Mouse (Mus musculus) kidney, adult 8-10 months (tissue): ENCODE data around the gene Tmem19.

ENCODE experiments used
- DNase-seq, 2 experiments: peaks; one replicate each; pipeline ENCODE4 v3.0.0; 2022

The Tmem19 gene

DNA sequence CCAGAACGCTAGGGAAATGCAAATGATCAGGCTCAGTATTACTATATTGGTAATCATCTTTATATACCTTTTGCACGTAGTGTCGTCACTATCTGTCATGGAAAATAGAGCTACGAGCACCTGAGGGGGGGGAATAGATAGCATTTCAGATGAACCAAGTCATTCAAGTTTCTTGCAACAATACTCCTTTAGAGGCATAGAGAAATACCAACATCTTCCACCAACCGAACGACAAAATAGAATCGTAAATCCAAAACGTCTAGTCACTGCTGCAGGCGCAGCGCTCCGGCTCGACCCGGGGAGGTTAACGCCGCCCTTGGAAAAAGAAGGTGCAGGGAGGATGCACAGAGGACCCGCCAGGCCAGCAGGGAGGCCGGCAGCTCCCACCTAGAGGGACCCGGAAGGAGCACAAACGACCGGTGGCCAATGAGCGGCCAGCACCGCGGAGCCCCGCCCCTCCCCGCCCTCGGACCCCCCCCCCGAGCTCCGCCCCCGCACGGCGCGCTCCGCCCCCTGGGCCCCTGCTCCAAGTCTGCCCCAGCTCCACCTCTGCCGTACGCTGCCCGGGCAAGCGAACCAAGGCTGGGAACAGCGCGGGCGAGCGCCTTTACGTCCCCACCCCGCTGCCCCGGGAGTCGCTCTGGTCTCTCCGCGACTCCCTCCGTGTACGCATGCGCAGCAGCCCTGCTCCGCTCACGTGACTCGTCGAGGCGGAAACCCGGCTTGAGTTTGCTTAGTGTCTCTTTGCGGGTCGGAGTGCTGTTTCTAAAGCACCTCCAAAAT lies at the start of gene Tmem19:
TSS of gene Tmem19 (minus strand) at position 662 of the 783 bp plus-strand sequence.
- peak; percentile 96 to 98 for DNase-seq

DNA sequence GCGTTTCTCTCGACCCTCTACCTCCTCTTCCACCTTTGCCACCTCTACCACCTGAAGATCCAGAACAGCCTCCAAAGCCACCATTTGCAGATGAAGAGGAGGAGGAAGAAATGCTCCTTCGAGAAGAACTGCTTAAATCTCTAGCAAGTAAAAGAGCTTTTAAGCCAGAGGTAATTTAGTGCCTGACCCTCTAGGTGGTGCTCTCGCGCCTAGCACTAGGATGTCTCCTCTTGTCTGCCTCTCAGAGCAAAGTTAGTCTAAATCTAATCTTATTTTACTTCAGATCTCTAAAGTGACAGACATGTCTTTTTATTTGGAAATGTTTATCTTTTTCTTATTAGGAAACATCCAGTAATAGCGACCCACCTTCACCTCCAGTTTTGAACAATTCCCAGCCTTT lies 44.1 kb upstream of the Tmem19 start:
- peak; percentile 29 to 47 for DNase-seq

DNA sequence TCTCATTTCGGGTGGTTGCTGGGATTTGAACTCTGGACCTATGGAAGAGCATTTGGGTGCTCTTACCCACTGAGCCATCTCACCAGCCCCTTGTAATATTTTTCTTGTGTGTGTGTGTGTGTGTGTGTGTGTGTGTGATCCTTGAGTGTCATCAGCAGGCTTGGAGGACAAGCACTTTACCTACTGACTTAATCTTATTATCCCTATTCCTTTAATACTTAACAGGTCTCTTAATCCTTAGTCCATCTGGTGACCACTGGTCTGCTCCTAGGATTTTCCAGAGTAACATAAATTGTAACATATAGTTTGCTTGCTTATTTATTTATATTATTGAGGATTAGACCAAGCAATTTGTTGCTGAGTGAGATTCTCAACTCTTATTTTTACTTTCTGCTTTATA lies 29.6 kb upstream of the Tmem19 start:
- no peak for DNase-seq

DNA sequence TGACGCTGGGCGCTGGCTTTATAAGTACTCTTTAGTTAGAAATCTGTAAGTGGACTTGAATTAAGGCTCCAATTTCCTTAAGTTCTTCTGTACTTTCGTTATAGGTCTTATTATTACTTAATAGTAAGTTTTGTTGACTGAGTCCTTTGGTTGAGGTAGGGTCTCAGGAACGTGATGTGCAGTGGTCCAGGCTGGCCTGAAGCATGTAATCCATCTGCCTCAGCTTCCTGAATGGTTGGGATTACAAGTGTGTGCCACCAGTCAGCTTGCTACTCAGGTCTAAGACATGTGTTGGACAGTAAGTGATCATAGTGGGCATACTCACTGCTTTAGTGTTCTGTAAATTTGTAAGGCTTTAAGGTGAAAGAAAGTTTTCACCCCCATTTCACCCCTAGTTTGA lies 28.8 kb upstream of the Tmem19 start:
- DNase-seq, result no peak

DNA sequence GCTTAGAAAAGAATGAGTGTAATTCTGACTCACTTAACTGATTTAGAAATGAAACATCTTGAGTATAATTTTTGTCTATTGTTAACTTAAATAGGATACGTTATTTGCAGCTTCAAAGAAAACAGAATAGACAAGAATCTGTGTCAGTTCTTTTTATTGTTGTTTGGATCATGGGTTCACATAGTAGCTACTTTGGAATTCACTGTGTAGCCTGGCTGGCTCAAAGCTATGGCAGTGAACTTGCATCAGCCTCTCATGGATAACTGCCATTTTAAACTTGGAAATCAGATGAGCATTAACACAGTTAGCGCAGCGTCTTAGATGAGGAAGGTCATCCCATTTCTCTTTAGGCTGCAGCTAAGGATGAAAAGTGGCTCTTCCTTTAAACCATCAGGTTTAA lies 25.6 kb upstream of the Tmem19 start:
- DNase-seq, result no peak

DNA sequence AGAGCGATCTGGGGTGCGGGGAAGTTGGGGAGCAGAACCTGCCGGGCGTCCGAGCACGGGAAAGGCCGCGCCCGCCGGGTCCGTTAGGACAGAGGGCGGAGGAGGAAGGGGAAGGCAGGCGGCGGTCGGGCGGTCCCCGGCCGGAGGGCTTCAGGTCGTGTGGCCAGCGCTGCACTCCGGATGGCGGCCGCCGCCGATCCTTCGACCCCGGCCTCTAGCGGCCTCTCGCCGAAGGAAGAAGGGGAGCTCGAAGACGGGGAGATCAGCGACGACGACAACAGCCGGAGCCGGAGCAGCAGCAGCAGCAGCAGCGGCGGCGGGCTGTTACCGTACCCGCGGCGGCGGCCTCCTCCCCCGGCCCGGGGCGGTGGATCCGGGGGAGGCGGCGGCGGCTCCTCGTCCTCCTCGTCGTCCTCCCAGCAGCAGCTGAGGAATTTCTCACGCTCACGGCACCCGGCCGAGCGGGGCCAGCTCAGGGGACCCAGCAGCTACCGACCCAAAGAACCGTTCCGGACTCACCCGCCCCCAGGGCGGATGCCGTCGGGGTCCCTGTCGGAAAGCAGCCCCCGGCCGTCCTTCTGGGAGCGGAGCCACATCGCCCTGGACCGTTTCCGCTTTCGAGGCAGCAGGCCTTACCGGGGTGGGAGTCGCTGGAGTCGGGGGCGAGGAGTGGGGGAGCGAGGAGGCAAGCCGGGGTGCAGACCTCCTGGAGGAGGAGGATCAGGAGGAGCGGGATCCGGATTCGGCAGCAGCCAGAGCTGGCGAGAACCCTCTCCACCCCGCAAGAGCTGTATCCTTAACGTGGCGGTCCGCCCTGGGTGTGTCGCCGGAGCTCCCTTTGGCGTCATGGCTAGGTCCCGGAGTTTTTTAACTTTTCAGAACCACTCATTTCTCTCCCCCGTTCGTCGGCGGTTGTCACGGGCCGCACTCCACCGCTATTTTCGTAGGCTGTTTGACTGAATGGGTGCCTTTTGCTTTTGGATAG lies 23.0 kb upstream of the Tmem19 start:
- peak; percentile 37 to 46 for DNase-seq

DNA sequence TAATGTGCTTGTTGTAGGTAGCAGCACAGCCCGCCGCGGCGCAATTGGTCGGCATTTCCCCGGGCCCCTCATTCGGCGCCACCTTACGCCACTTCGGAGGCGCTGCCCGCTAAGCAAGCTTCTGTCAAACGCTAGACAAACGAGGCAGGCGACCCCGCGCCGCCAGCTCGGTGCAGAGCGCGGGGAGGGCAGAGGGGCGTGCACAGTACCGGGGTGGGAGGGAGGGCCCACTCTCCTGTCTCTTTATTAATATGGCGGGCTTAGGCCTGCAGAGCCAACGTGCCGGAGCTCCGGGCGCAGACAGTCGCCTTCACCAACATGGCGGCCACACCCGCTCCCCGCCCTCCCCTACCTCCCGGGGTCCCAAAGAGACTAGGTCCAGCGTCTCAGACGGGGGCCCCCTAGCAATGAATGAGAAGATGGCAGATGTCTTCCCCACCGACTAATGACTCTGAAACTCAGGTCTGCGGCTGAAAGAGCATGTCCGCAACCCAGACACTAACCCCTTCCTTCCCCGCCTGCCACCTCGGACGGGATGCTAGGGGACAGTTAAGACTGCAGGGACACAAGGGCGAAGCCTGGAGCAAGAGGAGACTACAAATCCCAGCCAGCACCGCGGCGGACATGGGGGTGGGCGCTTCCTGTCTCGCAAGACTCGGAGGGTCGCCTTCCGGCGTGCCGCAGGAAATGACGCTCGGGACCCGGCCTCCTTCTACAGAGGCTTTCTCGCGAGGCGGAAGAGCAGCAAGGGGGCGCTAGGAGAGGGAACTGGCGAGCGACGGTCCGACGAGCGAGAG lies 22.1 kb upstream of the Tmem19 start, which contains the start of the genes Thap2 and Zfc3h1:
TSS of gene Thap2 (minus strand) at position 223 of the 797 bp plus-strand sequence.
TSS of gene Zfc3h1 (plus strand) at position 739 of the 797 bp plus-strand sequence.
- DNase-seq, result peak; percentile 98 to 99

DNA sequence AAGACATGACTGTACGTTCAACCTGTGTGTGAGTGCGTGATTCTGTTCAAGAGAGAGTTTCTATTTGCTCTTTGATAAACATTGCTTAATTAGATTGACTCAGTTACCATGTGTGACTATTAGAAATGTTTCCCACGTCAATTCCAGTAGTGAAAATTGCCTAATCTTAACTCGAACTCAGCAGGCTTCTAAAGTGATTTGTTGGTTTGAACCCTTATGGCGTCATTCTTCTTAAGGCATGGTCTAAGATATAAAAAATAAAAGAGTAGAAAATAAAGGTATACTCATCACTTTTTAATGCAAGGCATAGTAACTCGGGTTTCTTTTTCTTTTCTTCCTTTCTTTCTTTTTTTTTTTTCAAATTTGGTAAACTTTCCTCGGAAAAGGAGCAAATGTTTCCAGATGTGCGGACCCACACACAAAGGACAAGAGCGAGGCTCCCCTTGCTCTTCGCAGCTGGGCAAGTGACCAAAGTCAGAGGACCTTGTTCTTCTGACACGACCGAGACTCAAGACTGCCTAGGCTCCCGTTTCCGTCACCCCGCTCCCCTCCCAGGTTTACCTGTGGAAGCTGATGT lies 21.4 kb upstream of the Tmem19 start:
- DNase-seq, result no peak

DNA sequence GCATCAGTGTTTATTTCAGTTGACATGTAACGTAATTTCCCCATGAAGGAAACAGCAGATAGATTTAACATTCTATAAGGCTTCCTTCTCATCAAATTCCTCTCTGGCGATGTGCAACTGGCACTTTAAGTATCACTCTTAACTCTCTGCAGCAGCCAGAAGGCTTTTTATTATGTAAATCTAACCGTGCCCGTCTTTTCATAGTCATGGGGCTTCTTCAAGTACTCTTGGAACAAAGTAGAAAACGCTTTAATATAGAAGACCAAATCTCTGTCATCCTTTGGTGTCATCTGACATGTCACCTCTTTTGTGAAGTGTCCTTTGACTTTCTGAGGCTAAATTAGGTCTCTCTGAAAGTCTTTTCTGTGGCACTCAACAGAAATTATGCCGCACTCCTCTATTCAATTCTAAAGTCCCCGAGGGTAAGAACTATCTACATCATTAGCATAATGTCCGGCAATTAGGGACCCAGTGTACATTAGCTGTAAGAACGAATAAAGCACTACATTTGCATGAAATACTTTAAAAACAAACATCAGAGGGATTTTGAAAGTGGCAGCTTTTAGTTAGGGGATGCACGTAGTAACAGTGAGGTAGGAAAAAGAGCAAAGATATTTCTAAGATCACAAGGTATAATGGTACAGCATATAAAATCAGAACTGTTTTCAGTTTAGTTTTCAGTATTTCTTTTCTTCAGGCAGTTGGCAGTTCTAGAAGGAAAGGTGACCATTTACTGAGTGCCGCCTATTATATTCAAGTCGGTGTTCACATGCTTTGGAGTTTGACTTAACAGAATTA lies 20.7 kb upstream of the Tmem19 start:
- no peak for DNase-seq

DNA sequence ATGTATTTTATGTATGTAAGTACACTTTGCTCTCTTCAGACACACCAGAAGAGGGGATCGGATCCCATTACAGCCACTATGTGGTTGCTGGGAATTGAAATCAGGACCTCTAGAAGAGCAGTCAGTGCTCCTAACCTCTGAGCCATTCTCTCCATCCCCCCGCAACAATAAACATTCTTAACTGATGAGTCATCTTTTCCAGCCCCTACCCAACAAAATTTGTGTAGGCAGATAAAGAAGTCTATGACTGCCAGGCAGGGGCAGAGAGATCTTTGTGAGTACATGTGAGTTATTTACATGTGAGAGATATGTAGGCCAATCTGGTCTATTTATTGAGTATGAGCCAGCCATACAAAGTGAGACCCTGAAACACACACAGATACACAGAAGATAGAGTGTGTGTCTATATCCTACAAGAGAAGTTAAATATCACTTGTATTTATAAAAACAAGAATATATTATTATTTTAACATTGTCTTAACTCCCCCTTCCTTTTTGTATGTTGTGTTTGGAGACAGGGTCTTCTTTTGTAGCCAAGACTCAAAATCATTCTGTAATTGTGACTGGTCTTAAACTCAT lies 19.3 kb upstream of the Tmem19 start:
- no peak for DNase-seq

DNA sequence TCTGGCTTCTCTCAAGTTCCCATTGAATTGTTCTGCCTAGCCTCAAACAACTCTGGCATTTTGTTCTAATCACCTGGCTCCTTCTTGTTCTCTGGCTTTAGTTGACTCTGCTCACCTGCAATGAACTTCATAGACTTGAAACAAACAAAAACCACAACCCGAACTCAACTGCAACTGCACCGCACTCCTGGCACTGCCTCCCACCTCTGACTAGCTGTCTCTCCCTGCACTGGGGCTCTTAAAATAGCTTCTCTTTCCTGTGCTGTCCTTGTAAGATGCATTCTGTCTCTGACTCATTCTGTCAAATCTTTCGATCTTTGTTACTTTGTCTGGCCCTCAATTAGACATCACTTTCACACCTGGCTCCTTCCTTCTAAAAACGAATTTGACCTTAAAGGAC lies 850 bp upstream of the Tmem19 start:
- no peak for DNase-seq

DNA sequence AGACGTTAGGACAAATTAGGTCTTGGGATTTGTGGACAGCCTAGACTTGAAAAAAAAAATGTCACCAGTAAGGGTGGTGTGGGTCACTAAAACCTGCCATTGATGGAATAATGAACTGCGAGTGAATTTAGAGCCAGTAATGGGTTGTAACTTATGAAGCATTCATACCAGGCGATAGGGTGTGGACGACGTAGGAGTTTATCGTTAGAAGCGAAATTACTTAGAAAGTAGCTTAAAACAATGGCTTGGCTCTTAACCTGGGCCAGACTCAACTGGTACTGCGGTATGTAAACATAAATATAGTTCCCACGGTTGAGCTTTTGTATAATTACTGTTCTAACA lies 293 bp upstream of the Tmem19 start:
- DNase-seq, result no peak

DNA sequence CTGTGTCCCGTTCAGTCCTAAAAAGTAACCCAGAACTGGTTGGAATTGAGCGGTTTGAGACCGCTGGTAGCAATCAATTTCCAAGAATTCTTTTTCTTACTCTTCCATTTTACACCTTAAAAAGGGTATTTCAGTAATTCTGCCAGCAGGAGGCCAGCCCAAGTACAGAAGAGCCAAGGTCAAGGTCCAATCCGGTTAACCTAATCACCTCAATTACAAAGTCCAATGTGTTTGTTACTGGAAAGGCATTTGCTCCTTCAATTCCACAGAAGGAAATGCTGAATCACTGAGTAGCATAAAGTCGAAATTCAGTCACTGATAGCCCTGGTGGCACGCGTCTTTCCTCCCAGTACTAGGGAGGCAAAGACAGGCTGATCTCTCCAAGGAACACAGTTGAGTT lies 3.2 kb downstream of the Tmem19 start:
- DNase-seq, result peak; percentile 80 to 86

DNA sequence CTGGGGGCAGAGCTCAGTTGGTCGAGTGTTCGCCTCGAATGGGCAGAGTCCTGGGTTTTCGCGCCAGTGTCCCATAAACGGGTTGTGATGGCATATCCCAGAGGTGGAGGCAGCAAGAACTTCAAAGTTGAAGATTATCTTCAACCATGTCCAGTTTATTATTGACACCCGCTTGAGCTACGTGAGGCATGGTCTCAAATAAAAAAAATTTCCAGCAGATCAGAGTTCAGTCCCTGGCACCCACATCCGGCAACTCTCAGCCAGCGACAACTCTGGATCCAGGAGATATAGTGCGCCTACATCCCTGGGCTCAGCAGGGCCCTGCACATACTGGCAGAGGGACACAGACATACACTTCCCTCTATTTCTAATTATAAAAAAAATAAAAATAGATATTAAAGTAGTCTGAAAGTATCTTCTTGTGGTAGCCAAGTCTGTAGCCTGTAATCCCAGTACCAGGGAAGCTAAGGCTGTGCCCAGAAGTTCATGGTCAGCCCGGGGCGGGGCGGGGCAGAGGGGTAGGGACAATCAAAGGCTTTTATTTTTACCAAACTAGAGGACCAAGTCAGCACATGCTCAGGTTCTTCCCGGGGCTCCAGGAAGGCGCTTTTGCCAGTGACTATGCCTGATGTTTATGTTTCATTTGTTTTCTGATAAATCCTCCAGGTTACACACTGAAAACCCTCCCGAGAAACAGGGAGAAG lies 3.9 kb downstream of the Tmem19 start:
- DNase-seq, result peak; percentile 30 to 49

DNA sequence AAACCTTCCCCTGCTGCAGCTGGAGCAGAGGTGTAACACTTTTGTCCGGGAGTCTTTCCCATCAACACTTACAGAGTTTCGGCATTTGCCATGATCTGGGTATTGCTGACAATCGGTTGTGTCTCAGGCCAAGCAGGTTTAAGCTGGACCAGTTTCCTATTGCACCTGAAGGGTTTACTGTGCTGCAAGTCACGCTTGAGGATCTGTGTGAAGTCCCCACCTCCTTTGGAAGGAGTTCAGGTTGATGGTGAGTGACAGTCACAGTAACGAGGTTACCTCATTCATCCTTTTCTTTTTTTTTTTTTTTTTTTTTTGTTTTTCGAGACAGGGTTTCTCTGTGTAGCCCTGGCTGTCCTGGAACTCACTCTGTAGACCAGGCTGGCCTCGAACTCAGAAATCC lies 6.2 kb downstream of the Tmem19 start:
- no peak for DNase-seq

DNA sequence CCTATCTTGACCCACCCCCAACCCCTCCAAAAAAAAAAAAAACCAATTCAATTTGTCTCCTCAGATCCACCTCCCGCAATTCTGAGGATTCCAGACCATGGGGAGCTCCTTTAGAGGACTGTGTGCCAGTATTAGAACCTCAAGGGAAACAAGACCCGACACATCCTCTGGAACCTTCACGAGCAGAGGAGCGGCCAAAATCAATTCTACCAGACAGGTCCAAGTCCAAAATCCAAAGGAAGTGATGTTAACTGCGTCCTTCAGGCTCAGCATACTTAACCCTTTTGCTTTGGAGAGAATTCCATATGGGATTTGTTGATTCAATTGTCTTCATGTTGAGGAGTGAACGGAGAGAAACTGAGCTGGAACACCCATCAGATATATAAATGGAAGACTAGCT lies 7.3 kb downstream of the Tmem19 start:
- DNase-seq, result no peak

DNA sequence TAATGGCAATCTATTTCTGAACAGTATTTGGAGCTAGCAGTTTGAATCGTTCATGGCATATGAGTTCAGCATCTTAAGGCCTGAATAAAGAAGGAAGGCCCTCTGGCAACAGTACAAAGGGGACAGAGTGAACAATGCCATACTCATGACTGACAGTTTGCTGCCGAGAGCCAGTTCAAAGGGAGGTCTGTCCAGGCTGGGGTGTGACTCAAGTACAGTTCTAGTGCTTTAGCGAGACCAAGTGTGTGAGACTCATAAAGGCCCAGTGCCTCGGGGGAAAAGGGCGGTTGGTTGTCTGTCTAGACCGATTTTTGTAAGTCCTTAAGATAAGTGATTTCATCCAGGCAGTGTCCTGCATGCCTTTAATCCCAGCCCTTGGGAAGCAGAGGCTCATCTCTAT lies 7.7 kb downstream of the Tmem19 start:
- no peak for DNase-seq

DNA sequence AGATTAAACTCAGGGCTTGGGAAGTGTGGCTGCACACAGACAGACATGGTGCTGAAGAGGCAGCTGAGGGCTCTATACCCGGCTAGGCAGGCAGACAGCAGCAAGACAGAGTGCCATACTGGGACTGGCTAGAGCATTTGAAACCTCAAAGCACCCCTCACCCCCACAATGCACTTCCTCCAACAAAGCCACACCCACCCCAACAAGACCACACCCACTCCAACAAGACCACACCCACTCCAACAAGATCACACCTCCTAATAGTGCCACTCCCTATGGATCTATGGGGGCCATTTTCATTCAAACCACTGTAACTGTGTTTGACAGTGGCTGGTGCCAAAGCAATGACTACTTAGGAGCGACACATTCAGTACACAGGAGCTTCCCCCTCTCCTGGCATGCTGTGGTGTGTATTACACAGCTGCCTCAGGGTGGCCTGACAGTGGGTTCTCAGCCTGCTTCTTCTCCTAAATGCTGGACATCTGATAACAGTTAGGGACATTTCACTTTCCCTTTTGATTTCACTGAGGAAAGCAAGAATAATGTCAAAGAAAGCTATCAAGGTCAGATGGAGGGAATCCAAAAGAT lies 11.4 kb downstream of the Tmem19 start:
- no peak for DNase-seq

DNA sequence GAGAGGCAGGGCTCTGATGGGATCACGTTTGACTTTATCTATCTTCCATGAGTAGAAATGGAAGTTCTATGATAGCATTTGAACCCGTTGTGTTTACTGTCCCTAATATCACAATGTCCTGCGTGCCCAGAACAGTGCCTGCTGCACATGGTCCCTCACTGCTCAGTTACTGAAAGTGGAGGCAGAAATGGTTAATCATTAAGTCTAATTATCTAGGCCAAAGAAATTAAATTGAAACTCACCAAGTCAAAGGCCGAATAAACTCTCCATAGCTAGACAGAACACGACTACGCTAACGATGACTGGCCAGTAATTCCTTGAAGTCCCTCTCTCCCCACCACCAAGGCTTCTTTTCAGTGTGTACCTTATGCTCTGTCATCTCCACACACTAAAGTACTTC lies 12.8 kb downstream of the Tmem19 start:
- peak; percentile 39 to 61 for DNase-seq

DNA sequence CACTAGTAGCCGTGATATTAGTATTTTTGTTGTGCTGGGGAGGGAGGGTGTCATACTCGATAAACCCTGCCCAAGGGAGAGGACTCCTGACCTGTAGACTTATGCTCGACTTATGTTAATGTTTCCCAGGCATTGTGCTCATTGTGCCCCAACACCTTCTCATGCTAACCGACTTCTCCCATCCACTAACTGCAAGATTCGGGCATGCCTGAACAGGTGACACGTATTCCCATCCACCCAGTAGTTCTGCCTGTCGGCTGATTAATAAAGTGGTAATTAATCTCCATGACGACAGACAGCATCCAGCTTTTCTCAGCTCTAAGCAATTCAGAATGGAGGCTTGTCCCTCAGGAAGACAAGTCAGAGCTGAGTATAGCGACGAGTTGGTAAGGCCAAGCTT lies 13.3 kb downstream of the Tmem19 start:
- peak in 1 of 2 experiments; percentile 53 for DNase-seq
